Mouse (Mus musculus) liver, adult 2 months (tissue): ENCODE measurements around the gene Kifap3.

Experiments used
- CTCF ChIP-seq: fragments of 200-500 bp; IDR thresholded peaks from 2 replicates; pipeline ENCODE4 v1.5.1; 2011; ENCODE audit warnings: low read depth, low read length, control low read depth
- POLR2A ChIP-seq: fragments of 200-500 bp; IDR thresholded peaks from 2 replicates; pipeline ENCODE4 v1.6.1; 2011; ENCODE audit warnings: low read length, control low read depth; ENCODE audit not compliant: insufficient read depth; ENCODE audit errors: extremely low read depth

DNA sequence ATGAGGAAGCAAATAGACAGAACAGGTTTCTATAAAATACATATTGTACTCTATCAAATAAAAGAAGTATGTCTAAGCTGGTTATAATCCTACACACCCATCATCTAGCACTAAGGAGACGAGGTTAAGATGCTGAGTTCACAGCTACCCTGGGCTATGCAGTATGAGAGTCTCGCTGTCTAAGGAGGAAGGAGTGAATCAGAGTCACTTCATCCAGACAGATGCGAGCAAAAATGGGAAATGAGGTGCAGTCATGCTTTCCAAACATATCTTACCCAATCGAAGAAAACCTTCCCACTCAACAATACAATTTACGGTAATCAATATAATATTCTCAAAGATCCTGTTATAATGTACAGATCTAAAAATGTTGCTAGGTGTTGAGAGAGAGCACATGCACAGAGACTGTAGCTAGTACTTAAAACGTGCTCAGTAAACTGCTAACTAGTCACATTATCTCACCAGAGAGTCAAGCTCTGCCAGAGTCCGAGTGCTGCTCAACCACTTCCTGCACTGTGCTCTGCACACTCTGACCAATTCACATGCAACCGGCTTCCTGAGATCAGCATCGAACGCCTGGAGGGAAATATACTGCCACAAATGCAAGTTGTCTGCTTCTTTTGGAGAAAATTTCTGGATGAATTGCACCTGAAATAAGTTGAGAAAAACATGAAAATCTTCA is 184.8 kb downstream of the Kifap3 start:
- TF ChIP-seq POLR2A (no peak), CTCF (no peak)
